Mouse (Mus musculus) T-cell, adult 66 days (primary cell): ENCODE measurements around the gene Fam110a. TPM values are rescaled to one million over a fixed set of nuclear protein-coding genes. Genes with fewer than 3 reads are reported as not detected.

ENCODE experiments used
- total RNA-seq, 2 experiments: library from RNA; stranded (reverse); gene quantifications; 3 replicates in 1 of 2; 4 replicates in 1 of 2; pipeline ENCODE4 v1.2.4; 2023

Fam110a gene
- 1 to 10 TPM; 6.0 to 6.9 TPM for total RNA-seq

DNA sequence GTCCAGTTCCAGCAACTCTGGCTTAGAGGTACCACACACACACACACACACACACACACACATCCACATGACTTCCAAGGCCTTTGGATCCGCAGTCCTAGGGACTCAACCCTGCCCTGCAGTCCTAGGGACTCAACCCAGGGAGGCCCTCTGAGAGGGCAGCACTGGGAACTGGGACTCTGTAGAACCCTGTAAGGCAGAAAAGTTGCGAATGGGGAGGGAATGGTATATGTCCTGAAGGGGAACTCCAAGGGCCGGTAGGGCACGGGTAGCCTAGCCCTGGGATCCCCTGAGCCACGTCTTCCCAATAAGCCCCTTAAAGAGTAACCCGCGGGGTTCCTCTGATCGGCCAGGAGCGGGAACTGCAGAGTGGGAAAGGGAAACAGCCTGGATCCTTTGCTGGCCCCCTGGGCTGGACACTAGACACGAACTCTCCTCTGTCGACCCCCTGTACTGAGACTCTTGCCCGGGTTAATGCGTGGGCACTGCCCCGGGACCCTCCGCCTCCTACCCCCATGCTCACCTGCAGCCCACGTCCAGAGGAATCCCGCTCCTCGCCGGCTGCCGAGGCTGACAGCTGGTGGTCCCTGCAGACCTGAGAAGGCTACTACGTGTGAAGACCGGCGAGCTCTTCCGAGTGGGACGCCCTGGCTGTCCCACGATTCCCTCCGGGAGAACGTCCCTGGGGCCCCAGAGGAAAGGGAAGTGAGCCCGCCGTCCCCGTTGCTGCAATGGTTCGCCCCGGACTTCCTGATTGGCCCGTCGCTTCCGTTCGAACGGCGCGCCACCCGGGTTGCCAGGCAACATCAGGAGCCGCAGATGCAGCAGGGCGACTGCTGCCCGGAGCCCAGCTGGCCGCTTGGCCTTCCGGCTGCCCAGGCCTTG is at the start of gene Fam110a:
TSS of gene Fam110a (minus strand) at position 750 of the 885 bp plus-strand sequence.

DNA sequence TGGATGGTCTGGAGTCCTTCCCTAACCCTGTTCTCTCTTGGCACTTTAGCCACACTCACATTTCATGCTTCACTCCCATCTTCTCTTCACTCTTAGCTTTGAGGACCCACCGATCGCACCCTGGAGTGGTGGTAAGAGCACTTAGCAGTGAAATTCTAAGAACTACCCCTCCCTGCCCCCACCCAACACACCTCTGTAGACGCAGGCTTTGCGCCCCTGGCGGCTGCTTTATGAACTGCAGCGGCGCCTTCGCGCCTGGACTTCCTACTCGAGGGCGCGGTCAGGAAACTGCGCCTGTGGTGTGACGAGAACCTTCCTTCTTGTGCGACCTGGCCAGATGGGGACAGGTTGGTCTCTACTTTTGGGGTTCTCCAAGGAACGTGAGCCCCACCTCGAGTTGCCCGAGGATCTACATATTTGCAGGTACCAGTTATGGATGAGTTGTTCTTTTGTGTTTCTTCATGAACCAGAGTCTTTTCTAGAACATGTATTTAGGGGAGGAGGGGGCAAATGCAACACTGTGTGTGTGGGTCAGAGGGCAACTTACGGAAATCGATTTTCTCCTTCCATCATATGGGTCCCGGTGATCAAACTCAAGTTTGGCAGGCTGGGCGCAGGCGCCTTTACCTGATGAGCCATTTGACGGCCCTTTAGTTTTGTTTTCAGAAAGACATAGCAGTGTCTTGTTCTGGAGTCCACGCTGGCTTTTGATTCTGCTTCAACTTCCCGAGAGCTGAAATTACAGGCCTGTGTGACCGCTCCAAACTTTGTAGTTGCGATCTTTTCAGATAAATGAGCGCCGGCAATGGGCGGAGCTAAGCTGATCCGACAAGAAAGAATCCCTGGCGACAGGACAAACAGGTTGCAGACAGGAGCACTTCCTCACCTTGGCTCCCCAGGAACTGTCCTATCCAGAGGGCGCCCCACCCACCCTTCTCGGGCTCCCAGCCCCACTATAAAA is 16.5 kb upstream of the Fam110a start, which contains the start of gene Slc52a3:
TSS of gene Slc52a3 (plus strand) at position 283 of the 961 bp plus-strand sequence.

Other genes with a start within 250 kb of the Fam110a start
- 10 to 100 TPM; 51.1 to 59.9 TPM for gene Psmf1, start 236.0 kb downstream of the Fam110a start, total RNA-seq
- not detected for gene Rspo4, start 137.3 kb downstream of the Fam110a start, total RNA-seq
- gene Angpt4, start 69.0 kb downstream of the Fam110a start, total RNA-seq: not detected
- gene Slc52a3, start 16.3 kb upstream of the Fam110a start, total RNA-seq: 1 to 10 TPM; 2.3 to 3.2 TPM
- not detected for gene Scrt2, start 101.3 kb upstream of the Fam110a start, total RNA-seq
- gene Srxn1, start 125.3 kb upstream of the Fam110a start, total RNA-seq: under 1 TPM in 1 of 2 experiments, not detected in 1; 0.76 TPM
- gene Tcf15, start 163.3 kb upstream of the Fam110a start, total RNA-seq: not detected
- 100 to 1,000 TPM; 126 to 130 TPM for gene Csnk2a1, start 246.6 kb upstream of the Fam110a start, total RNA-seq